Mouse (Mus musculus): ENCODE measurements around the gene Mapk1ip1l.

The Mapk1ip1l gene

GRCm38 (mm10) chr14:47361418-47361817 lies 63.4 kb downstream of the Mapk1ip1l start:
- no peak for DNase-seq (ENCODE audit: low read depth, low spot score)

- DNase-seq (ENCODE audit: low read depth, low spot score) = no peak
Observed at GRCm38 (mm10) chr14:47361899-47362298, 63.8 kb downstream of the Mapk1ip1l start.

GRCm38 (mm10) chr14:47364742-47365449 lies 66.8 kb downstream of the Mapk1ip1l start:
- no peak for DNase-seq (ENCODE audit: low read depth, low spot score)

- DNase-seq (ENCODE audit: low read depth, low spot score) = no peak
Observed at GRCm38 (mm10) chr14:47366881-47367321, 68.8 kb downstream of the Mapk1ip1l start.

GRCm38 (mm10) chr14:47367461-47367860 lies 69.4 kb downstream of the Mapk1ip1l start, which contains the start of gene Lgals3:
Gene Lgals3 (plus strand): TSS chr14:47367751.
- DNase-seq (ENCODE audit: low read depth, low spot score) = no peak

- DNase-seq (ENCODE audit: low read depth, low spot score) = no peak
Observed at GRCm38 (mm10) chr14:47369741-47370140, 71.7 kb downstream of the Mapk1ip1l start.

GRCm38 (mm10) chr14:47370790-47371189 lies 72.7 kb downstream of the Mapk1ip1l start:
- DNase-seq (ENCODE audit: low read depth, low spot score) = no peak

GRCm38 (mm10) chr14:47371689-47372088 lies 73.6 kb downstream of the Mapk1ip1l start:
- DNase-seq (ENCODE audit: low read depth, low spot score) = no peak
